Mouse (Mus musculus) heart, postnatal 10 days (tissue): ENCODE data around the gene Tgif1. TPM values are rescaled to one million over a fixed set of nuclear protein-coding genes. Genes with fewer than 3 reads are reported as not detected.

Experiments used
- DNase-seq, 2 experiments: peaks; one replicate each; pipeline ENCODE4 v3.0.0; 2021
- intact Hi-C: fragments of 180-260 bp; cut with DNase I; formaldehyde crosslinking; loops from one replicate; pipeline ENCODE4 v1.15.1; 2025
- total RNA-seq, 2 experiments: library from RNA; stranded (reverse); gene quantifications; 2 replicates each; pipeline ENCODE4 v1.2.3; 2021

Gene Tgif1
- total RNA-seq, 2 experiments from 2014 or later, result 11.1 TPM

GRCm38 (mm10) chr17:70866538-70867114 lies 13.3 kb upstream of the Tgif1 start:
- intact Hi-C loops, result no loop called here
- DNase-seq, result no peak

GRCm38 (mm10) chr17:70866029-70866428 lies 12.7 kb upstream of the Tgif1 start:
- DNase-seq, result no peak
- intact Hi-C loops, result no loop called here

GRCm38 (mm10) chr17:70865060-70865604 lies 11.8 kb upstream of the Tgif1 start:
- no peak for DNase-seq
- intact Hi-C loops, result no loop called here

GRCm38 (mm10) chr17:70864645-70865044 lies 11.3 kb upstream of the Tgif1 start:
- intact Hi-C loops, result no loop called here
- no peak for DNase-seq

- intact Hi-C loops, result no loop called here
Measured at GRCm38 (mm10) chr17:70864117-70864516, 10.8 kb upstream of the Tgif1 start.

GRCm38 (mm10) chr17:70858814-70859213 lies 5.5 kb upstream of the Tgif1 start:
- intact Hi-C loops, result no loop called here
- DNase-seq, result no peak

More at GRCm38 (mm10) chr17:70864117-70864516, 10.8 kb upstream of the Tgif1 start:
- no peak for DNase-seq

GRCm38 (mm10) chr17:70856871-70857415 lies 3.6 kb upstream of the Tgif1 start:
- intact Hi-C loops, result no loop called here
- peak in 1 of 2 experiments; percentile 23 for DNase-seq

- intact Hi-C loops, result no loop called here
- DNase-seq, result no peak
Measured at GRCm38 (mm10) chr17:70854021-70854420, 675 bp upstream of the Tgif1 start.

- intact Hi-C loops, result no loop called here
- peak; percentile 89 to 90 for DNase-seq
Measured at GRCm38 (mm10) chr17:70852686-70853386, 510 bp downstream of the Tgif1 start.

GRCm38 (mm10) chr17:70852011-70852685 lies 1.2 kb downstream of the Tgif1 start:
- peak; percentile 52 to 60 for DNase-seq
- intact Hi-C loops, result no loop called here

GRCm38 (mm10) chr17:70850996-70851991 lies 2.1 kb downstream of the Tgif1 start:
- peak; percentile 75 to 81 for DNase-seq
- intact Hi-C loops, result no loop called here

GRCm38 (mm10) chr17:70850233-70850995 lies 2.9 kb downstream of the Tgif1 start:
- intact Hi-C loops, result no loop called here
- peak; percentile 75 to 82 for DNase-seq

GRCm38 (mm10) chr17:70849399-70850232 lies 3.7 kb downstream of the Tgif1 start:
- intact Hi-C loops, result loop anchor here (1.0 to 10.0 kb wide), 3 partner anchors 95 to 345 kb away; no protein-coding TSS in a partner anchor
- DNase-seq, result peak; percentile 93

- DNase-seq, result peak; percentile 75 to 79
- intact Hi-C loops, result loop anchor here (1.0 to 10.0 kb wide), 3 partner anchors 94 to 346 kb away; no protein-coding TSS in a partner anchor
Measured at GRCm38 (mm10) chr17:70848511-70849398, 4.6 kb downstream of the Tgif1 start.

GRCm38 (mm10) chr17:70847751-70848510 lies 5.4 kb downstream of the Tgif1 start:
- intact Hi-C loops, result loop anchor here (2.0 to 10.0 kb wide), 3 partner anchors 109 to 347 kb away; no protein-coding TSS in a partner anchor
- DNase-seq, result peak; percentile 44 to 51

- DNase-seq, result peak; percentile 72 to 79
- intact Hi-C loops, result loop anchor here (2.0 to 10.0 kb wide), 2 partner anchors 122 to 348 kb away; no protein-coding TSS in a partner anchor
Measured at GRCm38 (mm10) chr17:70847086-70847485, 6.3 kb downstream of the Tgif1 start.
